Mouse (Mus musculus) heart, postnatal 36 days (tissue): ENCODE data around the gene Dsp. TPM values are rescaled to one million over a fixed set of nuclear protein-coding genes. Genes with fewer than 3 reads are reported as not detected.

ENCODE experiments used
- DNase-seq, 2 experiments: peaks; one replicate each; pipeline ENCODE4 v3.0.0; 2021 to 2022
- intact Hi-C: fragments of 180-260 bp; cut with DNase I; formaldehyde crosslinking; loops from one replicate; pipeline ENCODE4 v1.15.1; 2025
- total RNA-seq, 2 experiments: library from RNA; stranded (reverse); gene quantifications; 2 replicates each; pipeline ENCODE4 v1.2.3; 2021

Gene Dsp
- total RNA-seq, 2 experiments from 2014 or later, result 529 TPM

DNA sequence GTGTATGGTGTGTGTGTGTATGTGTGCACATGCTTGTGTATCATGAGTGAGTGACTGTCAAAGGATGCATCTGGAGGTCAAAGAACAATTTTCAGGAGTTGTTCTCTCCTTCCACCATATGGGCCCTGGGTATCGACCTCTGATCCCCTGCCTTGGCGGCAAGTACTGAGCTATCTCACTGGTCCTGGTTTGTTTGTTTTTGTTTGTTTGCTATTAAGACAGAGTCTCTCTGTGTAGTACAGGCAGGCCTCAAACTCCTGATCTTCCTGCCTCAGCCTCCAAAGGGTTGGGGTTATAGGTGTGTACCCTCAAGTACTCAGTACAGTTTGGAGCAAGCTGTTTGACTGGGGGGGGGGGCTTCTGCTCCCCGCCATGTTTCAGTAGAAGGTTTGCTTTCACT is 16.0 kb downstream of the Dsp start:
- DNase-seq, result no peak
- intact Hi-C loops, result no loop called here

DNA sequence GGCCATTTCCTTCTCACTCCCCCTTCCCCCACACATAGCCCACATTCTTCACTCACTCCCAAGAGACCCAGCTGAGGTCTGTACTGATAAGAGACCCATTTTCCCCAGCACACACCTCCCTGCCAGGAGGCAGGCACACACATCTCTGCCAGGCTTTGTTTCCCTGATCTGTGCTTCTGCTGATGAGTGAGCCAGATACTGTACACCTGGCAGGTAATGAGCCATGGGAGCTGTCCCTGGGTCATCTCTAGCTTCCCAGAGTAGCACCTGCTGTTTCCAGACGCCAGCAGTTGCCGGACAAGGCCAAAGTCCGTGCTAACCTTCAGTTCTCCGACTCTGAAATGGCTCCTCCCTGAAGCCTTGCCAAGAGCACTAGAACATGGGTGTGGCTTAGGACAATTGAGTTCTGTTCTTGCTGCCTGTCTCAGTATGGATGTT is 19.6 kb downstream of the Dsp start:
- intact Hi-C loops, result loop anchor here (1.0 to 5.0 kb wide), 2 partner anchors 22 to 103 kb away; no protein-coding TSS in a partner anchor
- peak; percentile 50 to 68 for DNase-seq

DNA sequence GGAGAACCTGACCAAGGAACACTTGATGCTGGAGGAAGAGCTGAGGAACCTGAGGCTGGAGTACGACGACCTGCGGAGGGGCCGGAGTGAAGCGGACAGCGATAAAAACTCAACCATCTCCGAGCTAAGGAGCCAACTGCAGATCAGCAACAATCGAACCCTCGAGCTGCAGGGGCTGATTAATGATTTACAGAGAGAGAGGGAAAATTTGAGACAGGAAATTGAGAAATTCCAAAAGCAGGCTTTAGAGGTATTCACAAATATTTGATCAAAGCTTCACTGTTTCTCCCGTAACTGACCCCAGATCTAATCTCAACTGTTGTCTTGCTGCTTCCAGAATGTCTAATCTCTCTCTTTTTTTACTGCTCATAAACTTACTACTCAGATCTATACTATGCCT is 42.3 kb downstream of the Dsp start:
- intact Hi-C loops, result no loop called here
- DNase-seq, result no peak

DNA sequence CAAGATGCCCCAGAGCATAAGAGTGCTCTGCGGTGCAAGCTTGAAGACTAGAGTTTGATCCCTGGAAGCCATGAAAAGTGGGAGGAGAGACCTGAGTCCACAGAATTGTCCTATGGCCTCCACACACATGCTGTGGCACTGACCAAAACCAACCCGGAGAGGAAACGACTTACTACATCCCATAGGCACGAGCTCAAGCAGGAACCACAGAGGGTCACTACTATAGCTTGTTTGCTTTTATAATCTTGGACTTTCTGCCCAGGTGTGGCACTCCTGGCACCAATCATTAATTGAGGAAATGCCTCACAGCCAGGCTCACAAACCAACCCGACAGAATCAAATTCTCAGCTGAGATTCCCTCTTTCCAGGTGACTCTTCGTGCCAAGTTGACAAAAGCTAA is 50.3 kb downstream of the Dsp start:
- DNase-seq, result no peak
- intact Hi-C loops, result no loop called here

DNA sequence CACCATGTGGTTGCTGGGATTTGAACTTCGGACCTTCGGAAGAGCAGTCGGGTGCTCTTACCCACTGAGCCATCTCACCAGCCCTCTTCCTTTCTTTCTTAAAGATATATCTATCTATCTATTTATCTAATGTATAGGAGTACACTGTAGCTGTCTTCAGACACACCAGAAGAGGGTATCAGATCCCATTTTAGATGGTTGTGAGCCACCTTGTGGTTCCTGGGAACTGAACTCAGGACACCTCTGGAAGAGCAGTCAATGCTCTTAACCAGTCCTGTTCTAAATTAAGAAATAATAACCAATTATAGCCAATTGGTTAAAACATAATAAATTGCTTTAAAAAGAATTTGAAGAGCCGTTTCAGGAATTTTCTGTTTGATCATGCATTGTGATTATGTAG is 53.1 kb downstream of the Dsp start:
- intact Hi-C loops, result no loop called here
- DNase-seq, result no peak

DNA sequence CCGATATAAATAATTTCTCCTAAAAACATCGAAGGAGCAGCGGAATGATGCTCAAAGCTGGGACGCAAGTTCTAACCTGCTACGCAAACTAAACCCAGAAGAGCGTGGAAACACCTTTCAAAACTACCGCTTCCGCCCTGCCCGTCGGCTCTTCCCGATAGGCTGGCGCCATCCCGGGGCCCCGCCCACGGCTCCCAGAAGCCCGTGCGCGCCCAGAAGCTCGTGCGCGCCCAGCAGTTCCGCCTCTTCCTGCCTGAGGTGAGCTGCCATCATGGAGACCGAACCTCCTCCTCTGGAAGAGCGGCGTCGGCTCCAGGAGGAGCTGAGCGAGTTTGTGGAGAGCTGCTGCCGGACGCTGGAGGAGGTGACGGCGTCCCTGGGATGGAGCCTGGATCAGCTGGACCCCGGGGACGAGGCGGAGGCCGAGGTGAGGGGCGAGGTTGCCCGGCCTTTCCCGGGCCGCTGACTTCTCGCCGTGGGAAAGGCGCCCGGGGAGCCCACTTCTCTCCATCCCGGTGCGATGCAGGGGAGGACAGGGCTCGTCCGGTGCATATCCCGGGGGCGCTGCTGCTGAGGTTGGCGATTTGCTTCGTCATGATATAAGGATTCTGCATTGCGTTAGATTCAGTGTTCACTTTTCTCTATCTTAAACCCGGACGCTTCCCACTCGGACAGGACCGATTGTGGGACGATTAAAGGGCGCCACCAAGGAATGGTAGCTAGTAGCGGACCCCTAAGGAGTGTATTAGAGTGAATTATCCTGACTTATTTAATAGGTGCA is 53.8 kb downstream of the Dsp start, which contains the start of gene Snrnp48:
TSS of gene Snrnp48 (plus strand) at position 237 of the 781 bp plus-strand sequence.
- DNase-seq, result peak; percentile 86 to 87
- intact Hi-C loops, result loop anchor here (5.0 kb wide), 1 partner anchor 138 kb away; no protein-coding TSS in a partner anchor

DNA sequence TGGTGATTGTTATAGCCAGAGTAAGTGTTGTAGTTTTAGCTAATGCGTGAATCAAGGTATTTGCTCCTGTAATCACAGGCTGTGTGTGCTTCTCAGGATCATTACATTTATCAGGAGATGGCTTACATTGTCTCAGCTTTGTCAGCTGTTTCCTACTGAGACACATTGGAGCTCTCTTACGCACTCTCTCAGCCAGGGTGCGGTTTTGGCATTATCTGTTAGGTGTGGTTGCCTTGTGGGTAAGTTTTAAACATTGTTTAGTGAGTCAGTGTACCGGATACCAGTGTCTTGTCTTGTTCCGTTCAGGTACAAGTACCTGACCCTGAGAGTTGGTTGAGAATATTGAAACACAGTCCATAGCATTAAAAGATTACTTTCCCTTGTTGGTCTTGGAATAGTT is 60.0 kb downstream of the Dsp start:
- intact Hi-C loops, result no loop called here
- no peak for DNase-seq

DNA sequence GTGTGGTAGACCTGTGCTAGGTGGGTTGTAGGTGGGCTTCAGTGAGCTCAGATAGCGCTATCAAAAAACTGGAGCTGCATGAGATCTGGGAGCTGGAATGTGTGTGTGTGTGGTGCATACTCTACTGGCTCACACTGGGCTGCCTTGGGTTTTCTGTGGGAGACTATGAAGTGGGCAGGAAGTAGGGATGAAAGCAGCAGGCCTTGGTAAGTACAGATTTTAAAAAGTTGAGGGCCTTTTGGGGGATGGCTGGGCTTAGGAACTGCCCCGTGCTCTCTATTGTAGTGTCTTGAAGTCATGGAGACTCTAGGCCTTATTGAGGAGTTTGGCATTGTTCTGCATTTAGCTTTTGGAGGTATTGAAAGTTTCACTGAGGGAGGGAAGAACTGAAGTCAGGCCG is 67.6 kb downstream of the Dsp start:
- intact Hi-C loops, result no loop called here
- no peak for DNase-seq

DNA sequence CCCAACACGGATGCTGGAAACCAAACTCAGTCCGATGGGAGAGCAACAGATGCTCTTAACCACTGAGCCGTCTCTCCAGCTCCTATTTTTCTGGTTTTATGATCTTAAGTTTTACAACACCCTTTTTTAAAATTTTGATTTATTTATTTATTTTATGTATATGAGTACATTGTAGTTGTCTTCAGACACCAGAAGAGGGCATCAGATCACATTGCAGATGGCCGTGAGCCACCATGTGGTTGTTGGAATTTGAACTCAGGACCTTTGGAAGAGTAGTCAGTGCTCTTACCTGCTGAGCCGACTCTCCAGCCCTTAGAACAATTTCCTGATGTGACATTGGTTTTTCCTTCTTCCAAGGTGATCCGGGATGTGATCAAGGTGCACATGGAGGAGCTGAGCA is 69.2 kb downstream of the Dsp start:
- intact Hi-C loops, result loop anchor here (10.0 kb wide), 1 partner anchor 364 kb away; no protein-coding TSS in a partner anchor
- no peak for DNase-seq

DNA sequence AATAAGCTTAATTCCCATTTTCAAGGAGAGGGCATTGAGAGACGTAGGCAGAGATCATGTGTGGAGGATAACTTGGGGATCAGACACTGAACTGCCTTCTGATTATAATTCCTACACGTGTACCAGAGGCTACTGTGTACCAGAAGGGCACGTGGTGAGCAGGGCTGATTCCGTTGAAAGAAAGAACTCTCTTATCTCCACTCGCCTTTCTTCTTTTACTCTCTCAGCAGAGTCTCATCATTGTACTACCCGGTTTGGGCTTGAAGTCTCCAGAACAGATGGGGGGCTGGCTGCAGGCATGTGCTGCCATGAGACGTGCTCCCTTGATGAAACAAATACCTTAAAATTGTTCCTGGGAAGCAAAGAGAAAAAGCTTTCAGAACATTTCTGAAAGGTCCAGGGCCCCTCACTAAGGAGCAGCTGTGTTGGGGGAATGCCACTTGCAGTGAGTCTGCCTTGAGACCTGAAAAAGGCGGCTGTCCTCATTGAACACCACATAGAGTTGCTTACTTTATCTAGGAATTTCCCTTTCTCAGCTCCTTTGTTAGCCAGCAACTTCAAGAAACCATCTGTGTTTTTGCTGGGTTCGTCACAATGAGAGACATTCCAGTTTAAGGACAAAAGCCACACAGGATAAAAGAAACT is 79.2 kb downstream of the Dsp start:
- no peak for DNase-seq
- intact Hi-C loops, result no loop called here

DNA sequence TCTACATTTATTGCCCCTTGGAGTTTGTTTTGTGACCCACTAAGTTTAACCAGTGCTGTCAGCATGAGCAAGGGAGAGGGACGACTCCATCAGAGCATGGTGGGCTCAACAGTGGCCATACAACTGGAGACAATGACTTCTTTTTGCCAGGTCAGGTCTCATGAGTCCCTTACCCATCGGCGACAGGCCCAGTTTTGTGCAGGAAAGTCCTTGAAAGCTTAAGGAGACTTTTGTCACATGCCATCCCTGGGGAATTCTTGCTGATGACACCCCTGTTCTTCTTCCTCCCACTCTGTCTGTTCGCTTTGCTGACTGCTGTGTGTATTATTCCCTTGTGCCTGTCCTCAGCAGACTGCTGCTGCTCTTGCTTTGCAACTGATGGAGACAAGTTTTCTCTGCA is 81.3 kb downstream of the Dsp start:
- no peak for DNase-seq
- intact Hi-C loops, result no loop called here

DNA sequence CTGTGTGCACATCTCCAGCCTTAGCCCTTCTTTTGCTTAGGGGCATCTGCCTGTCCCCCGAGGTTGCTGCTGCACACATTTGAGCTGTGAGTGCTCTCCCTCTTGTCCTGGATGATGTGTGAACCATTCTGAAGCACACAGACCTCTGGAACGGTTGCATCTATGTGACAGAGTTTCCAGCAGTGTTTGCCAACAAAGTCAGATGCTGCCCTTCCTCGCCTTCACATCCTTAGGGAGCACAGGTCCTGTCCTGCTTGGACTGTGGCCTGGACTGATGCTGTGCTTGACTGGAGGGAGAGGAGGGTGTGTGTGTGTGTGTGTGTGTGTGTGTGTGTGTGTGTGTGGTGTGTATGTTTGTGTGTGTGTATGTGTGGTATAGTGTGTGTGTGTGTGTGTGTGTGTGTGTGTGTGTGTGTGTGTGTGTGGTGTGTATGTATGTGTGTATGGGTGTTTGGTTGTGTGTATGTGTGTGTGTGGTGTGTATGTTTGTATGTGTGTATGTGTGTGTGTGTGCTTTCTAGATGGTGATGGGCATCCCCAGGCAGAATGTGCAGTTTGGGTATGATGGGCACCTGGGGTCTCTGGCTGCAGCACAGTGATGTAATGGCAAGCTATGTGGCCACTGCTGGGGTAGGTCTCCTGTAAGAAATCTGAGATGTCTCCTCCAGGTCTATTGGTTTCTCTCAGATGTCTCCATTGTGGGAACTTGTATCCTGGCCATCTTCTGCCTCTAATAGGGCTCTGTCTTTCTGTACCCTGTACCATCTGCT is 81.9 kb downstream of the Dsp start:
- intact Hi-C loops, result no loop called here
- peak in 1 of 2 experiments; percentile 17 for DNase-seq

DNA sequence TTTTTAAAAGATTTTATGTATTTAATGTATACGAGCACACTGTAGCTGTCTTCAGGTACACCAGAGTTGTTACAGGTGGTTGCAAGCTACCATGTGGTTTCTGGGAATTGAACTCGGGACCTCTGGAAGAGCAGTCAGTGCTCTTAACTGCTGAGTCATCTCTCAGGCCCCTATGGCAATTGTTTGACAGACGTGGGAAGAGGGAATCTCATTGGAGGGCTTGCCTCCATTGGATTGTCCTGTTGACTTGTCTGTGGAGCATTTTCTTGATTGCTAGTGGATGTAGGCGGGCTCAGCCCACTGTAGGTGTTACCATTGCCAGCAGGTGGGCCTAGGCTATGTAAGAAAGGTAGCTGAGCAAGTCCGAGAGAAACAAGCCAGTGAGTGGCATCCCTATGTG is 83.6 kb downstream of the Dsp start:
- intact Hi-C loops, result no loop called here
- DNase-seq, result no peak

DNA sequence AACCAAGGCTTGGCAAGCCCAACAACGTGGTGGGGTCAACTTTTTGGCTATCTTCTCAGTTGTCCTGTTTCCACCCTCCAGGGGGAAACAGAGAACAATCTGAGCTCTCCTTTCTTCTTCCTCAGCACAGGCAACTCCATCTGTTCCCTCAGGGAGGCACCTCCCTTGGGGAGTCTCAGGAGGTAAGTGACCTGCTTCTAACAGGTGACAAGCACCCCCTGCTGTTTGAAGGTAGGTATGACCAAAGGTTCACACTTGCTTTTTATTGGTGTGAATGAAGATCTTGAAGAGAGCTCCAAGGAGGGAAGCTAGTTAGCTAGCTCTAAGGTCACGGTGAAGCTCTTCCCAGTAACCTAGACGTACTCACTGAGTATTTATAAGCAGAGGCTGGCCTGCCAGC is 84.3 kb downstream of the Dsp start:
- intact Hi-C loops, result no loop called here
- DNase-seq, result no peak

DNA sequence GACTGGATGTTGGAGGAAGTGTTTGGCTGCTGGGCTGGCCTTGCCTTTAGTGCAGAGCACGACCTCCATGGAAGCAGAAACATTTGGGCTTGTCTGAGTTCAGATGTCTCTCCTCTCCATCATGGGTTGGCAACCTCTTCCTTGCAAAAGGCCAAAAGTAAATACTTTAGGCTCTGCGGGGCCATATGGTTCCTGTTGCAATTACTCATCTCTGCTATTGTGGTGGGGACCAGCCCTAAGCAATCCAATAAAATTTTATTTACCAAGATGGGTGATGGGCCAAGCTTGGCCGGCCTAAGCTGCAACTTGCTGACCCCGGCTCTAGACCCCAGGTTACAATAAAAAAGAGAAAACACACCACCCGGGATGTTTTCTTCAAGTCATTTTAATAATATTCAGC is 97.1 kb downstream of the Dsp start:
- intact Hi-C loops, result no loop called here
- DNase-seq, result no peak

Other genes with a start within 250 kb of the Dsp start
- 10 to 100 TPM; 40.1 to 46.0 TPM for gene Ssr1, start 157.1 kb upstream of the Dsp start, total RNA-seq
- 10 to 100 TPM; 10.9 to 11.8 TPM for gene Riok1, start 114.3 kb upstream of the Dsp start, total RNA-seq
- 1 to 10 TPM; 2.1 TPM for gene Cage1, start 114.2 kb upstream of the Dsp start, total RNA-seq
- gene Snrnp48, start 53.6 kb downstream of the Dsp start, total RNA-seq, result 10 to 100 TPM in 1 of 2 experiments, 1 to 10 TPM in 1; 9.8 to 11.4 TPM
- gene Bmp6, start 193.8 kb downstream of the Dsp start, total RNA-seq, result 10 to 100 TPM; 21.7 to 34.0 TPM